Mouse (Mus musculus) C2C12 (cell line): ENCODE results near the gene Zfp61. TPM values are rescaled to one million over a fixed set of nuclear protein-coding genes. Genes with fewer than 3 reads are reported as not detected.

Experiments used
- H3K27me3 ChIP-seq: one replicate; pipeline ENCODE4 v1.6.1; 2011; ENCODE audit not compliant: control insufficient read depth, insufficient read depth, insufficient read length
- H3K36me3 ChIP-seq: one replicate; pipeline ENCODE4 v1.6.1; 2011; ENCODE audit not compliant: control insufficient read depth, insufficient read depth
- H3K4me3 ChIP-seq: one replicate; pipeline ENCODE4 v1.5.1; 2011; ENCODE audit warnings: mild to moderate bottlenecking, control low read depth; ENCODE audit not compliant: poor library complexity, insufficient read depth, severe bottlenecking
- H3K79me2 ChIP-seq: one replicate; pipeline ENCODE4 v1.6.1; 2011; ENCODE audit not compliant: control insufficient read depth, insufficient read depth
- H3K79me3 ChIP-seq: one replicate; pipeline ENCODE4 v1.6.1; 2011; ENCODE audit warnings: low read depth, control low read depth
- H3ac ChIP-seq: one replicate; pipeline ENCODE3; 2011; ENCODE audit warnings: low read depth; ENCODE audit not compliant: control insufficient read depth, insufficient read length
- CEBPB ChIP-seq: IDR thresholded peaks from one replicate; pipeline ENCODE4 v1.6.1; 2011; ENCODE audit warnings: low read depth, mild to moderate bottlenecking, control low read depth, moderate library complexity
- CTCF ChIP-seq: IDR thresholded peaks from one replicate; pipeline ENCODE4 v1.5.1; 2011; ENCODE audit not compliant: control insufficient read depth, insufficient read depth, insufficient read length
- FOSL1 ChIP-seq: IDR thresholded peaks from one replicate; pipeline ENCODE4 v1.8.0; 2011; ENCODE audit warnings: mild to moderate bottlenecking, low read length; ENCODE audit not compliant: poor library complexity, insufficient read depth, severe bottlenecking
- MAX ChIP-seq: IDR thresholded peaks from one replicate; pipeline ENCODE4 v1.6.1; 2011; ENCODE audit warnings: mild to moderate bottlenecking, control low read depth
- MYOD1 ChIP-seq: IDR thresholded peaks from one replicate; pipeline ENCODE4 v1.6.1; 2011; ENCODE audit warnings: low read depth; ENCODE audit not compliant: control insufficient read depth, insufficient read length
- MYOG ChIP-seq: IDR thresholded peaks from one replicate; pipeline ENCODE4 v1.6.1; 2011; ENCODE audit not compliant: control insufficient read depth, insufficient read length; ENCODE audit errors: extremely low read depth
- USF1 ChIP-seq: IDR thresholded peaks from one replicate; pipeline ENCODE4 v1.6.1; 2011; ENCODE audit warnings: low read depth, mild to moderate bottlenecking, control low read depth, moderate library complexity
- polyA plus RNA-seq: library from polyadenylated mRNA; unstranded; fragments of >200 nt; fragmentation: generic; extraction: Trizol; gene quantifications from one replicate; pipeline ENCODE4 v1.2.1, GENCODE M21; 2012; ENCODE audit warnings: missing spikeins

The Zfp61 gene
- polyA plus RNA-seq, 1 experiment: 8.8 TPM

DNA sequence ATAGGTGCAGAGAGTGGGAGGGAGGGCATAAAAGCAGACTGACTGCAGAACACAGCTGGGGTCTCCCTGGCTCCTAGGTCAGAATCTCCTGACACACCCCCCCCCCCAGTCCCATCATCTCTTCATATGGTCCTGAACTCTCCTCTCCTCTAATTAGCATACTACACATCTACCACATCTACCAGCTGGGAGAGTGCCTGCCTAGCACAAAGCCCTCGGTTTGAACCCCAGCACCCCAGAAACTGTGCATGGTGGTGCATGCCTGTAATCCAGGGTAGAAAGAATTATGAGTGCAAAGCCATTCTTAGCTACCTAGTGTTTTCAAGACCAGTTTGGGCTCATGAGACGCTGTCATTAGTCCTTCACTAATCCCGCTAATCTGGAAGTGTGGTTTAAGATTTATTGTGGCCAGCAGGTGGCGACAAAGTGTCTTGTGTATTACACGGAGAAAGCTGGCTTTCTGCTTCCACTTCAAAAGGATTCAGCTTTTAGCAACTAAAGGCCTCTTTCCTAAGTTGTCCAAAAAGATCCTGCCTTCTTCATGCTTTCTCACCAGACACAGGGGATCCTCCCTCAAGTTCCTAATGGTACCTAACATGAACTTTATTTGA is 34.8 kb upstream of the Zfp61 start:
- Histone ChIP-seq H3K36me3 (no peaks in the 10 kb centered on the region), H3K27me3 (peaks cover 19% of the 10 kb centered on the region), H3K79me2 (no peaks in the 10 kb centered on the region), H3K79me3 (no peaks in the 10 kb centered on the region), H3ac (no peak overlapping the region), H3K4me3 (no peak overlapping the region)
- no peak for TF ChIP-seq MYOG
- TF ChIP-seq MYOD1: no peak
- no peak for TF ChIP-seq CEBPB
- no peak for TF ChIP-seq USF1
- TF ChIP-seq MAX: no peak

DNA sequence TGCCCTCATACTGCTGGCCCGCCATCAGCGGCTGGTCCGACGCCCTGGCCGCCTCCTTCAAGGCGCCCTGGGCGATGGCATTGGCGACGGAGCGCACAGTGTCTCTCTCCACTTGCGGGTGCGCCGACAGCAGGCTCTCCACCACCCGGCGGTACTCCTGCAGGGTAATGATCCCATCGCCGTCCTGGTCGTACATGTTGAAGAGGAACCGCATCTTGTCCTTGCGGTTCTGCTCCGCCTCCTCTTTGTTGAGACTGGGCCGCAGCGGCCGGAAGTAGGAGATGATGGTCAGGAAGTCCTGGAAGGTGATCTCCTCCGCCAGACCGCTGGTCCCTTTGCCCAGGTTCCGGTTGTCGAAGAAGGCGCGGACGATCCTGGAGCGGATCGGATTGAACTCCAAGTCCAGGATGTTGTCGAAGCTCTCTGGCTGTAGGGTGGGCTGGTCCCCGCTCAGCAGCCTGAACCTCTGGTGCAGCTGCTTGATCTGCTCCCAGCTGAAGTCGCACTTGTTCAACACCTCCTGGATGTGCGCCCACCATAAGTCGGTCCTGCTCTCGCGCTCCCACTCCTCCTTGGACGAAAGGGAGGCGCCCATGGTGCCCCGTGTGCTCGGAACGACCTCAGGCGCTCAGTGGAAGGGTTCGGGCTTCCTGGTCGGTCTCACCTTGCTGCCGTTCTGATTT is 32.4 kb upstream of the Zfp61 start, which contains the start of gene Tescl:
TSS of gene Tescl (minus strand) at position 633 of the 683 bp plus-strand sequence.
- Histone ChIP-seq H3K27me3 (peaks cover 22% of the 10 kb centered on the region), H3K79me2 (no peaks in the 10 kb centered on the region), H3K79me3 (no peaks in the 10 kb centered on the region), H3ac (no peak within 1 kb of the TSS), H3K4me3 (no peak within 1 kb of the TSS), H3K36me3 (no peaks in the 10 kb centered on the region)
- TF ChIP-seq CEBPB (no peak), MYOG (no peak), MYOD1 (no peak), MAX (no peak), FOSL1 (no peak), CTCF (no peak), USF1 (no peak)

DNA sequence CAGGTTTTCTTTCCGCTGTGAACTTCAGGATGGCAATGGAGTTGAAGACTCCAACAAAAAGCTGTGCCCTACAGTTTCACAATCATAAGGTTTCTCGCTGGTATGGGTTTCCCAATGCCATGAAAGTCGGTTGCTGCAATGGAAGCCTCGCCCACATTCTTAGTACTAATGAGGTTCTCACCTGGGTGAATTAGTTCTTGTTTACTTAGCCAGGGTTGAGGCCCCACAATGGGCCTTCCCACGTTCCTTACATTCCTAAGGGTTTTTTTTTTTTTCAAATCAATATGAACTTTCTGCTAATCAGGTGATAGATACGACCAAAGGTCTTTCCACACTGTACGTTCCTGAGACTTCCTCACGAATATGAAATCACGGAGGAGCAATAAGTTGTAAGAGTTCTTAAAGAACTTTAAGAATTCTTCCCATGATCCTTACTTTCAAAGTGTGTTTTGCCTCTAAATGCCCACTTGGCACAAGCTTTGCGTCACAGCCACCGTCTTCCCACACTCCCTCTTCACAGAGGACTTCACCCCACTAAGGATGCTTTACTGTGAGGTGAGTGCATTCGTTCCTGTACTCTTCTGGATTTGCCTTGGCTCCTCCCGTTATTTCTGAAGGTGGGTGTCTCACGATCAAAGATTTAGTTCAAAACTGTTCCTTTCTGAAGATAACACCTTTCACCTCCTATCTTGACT is 26.4 kb upstream of the Zfp61 start:
- Histone ChIP-seq H3K79me3 (no peaks in the 10 kb centered on the region), H3ac (no peak overlapping the region), H3K36me3 (no peaks in the 10 kb centered on the region), H3K4me3 (no peak overlapping the region), H3K27me3 (peaks cover 8% of the 10 kb centered on the region), H3K79me2 (no peaks in the 10 kb centered on the region)
- no peak for TF ChIP-seq MYOD1
- no peak for TF ChIP-seq MYOG
- TF ChIP-seq FOSL1: no peak
- TF ChIP-seq MAX: no peak
- TF ChIP-seq CEBPB: no peak
- no peak for TF ChIP-seq CTCF
- TF ChIP-seq USF1: no peak

DNA sequence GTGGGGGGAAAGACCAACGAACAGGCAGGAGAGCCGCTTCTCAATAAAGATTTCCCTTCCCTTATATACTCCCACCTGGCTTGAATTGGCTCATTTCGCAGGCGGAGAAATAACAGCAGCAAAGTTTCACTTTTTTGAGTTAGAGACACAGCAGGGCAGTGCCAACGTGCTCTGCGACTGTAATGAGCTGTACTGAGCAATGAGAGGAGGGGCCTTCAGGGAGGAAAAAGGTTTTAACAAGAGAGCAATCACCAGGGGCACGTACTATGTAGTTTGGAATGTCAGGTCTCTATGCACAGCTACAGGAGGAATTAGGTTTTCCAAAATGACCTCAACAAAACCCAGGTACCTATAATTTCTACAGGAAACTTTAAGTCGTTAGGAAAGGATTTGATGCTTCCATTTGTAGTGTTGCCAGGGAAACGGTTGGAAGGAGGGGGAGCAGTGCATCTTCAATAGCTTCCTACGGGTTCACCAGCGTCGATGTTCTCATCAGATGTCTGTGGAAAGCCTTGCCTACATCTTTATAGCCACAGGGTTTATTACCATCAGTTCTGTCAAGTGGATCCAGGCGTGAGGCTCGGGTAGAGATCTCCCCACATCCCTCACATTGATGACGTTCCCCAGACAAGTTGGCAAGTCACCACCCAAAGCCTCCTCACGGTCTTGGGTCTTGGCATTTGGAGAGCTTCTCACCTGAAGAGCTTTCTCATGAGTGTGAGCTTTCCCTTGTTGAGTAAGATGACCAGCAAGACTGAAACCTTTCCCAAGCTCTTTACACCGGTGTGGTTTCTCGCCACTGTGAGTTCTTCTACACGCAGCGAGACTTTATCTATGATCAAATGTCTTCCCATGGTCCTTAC is 25.5 kb upstream of the Zfp61 start:
- TF ChIP-seq MYOG: no peak
- TF ChIP-seq MAX: no peak
- TF ChIP-seq USF1: no peak
- TF ChIP-seq CTCF: no peak
- TF ChIP-seq FOSL1: no peak
- TF ChIP-seq MYOD1: no peak
- TF ChIP-seq CEBPB: no peak
- no peaks in the 10 kb centered on the region for H3K79me2 ChIP-seq
- no peaks in the 10 kb centered on the region for H3K79me3 ChIP-seq
- H3ac ChIP-seq: no peak overlapping the region
- H3K27me3 ChIP-seq: peaks cover 8% of the 10 kb centered on the region
- H3K4me3 ChIP-seq: no peak overlapping the region
- no peaks in the 10 kb centered on the region for H3K36me3 ChIP-seq

DNA sequence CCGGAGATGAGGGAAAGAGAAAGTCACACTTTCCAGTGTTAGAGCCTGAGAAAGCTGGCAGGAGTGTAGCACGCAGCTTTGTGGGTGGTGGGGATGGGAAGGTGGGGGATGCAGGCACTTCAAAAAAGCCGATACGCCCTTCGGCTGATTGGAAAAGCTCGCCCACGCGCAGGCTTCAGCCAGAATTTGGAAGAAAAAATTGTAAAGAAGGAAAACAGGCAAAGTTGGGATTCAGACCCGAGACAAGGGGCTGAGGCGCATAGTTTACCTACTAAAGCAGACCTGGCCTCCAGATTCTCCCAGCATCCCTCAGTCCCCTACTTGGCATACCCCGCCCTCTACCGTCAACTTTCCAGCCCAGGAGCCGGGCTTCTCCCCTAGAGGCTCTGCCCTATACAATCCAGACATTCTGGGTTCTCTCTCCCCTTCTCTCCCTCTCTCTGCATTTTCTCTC is 24.7 kb upstream of the Zfp61 start:
- H3K27me3 ChIP-seq: peaks cover 13% of the 10 kb centered on the region
- TF ChIP-seq CEBPB (no peak), MAX (no peak), CTCF (no peak), USF1 (no peak), MYOG (no peak), FOSL1 (no peak), MYOD1 (no peak)
- H3ac ChIP-seq: no peak overlapping the region
- no peaks in the 10 kb centered on the region for H3K79me3 ChIP-seq
- no peaks in the 10 kb centered on the region for H3K79me2 ChIP-seq
- H3K4me3 ChIP-seq: no peak overlapping the region
- H3K36me3 ChIP-seq: no peaks in the 10 kb centered on the region
